Comparison of ENCODE assay signal across 25 mouse cellular contexts in genomic region chr8:72210222-72210621, GRCm38 (mm10). TPM values are rescaled to one million over a fixed set of nuclear protein-coding genes. Genes with fewer than 3 reads are reported as not detected.
DNase-seq lines count a peak whose midpoint lies in the region; ATAC-seq and TF ChIP-seq lines count a peak whose summit lies in the region.
"Had no signal": no experiment of that assay in that cellular context is flagged by ENCODE, and none has a peak within 500 bp of the region (broad histone marks: within the 10 kb centered on the region; RNA-seq: fewer than 3 reads in every experiment).

No protein-coding gene starts in this region.

- no peak overlapping the region for H3K4me3 ChIP-seq in heart, embryonic 12.5 days
- H3K4me3 ChIP-seq in kidney, embryonic 15.5 days (replicated peaks) = no peak overlapping the region
- no peak overlapping the region for H3K4me3 ChIP-seq in intestine, embryonic 15.5 days (replicated peaks)
- no peak overlapping the region for H3K4me3 ChIP-seq in stomach, postnatal 0 days (ENCODE audit: low read depth, low read length)
- H3K4me3 ChIP-seq: embryonic facial prominence, embryonic 10.5 days; forebrain, embryonic 10.5 days; heart, embryonic 13.5 days; hindbrain, embryonic 15.5 days had no signal

- TF ChIP-seq CTCF in stomach, postnatal 0 days (IDR thresholded peaks at IDR 0.05; ENCODE audit: low read depth) = no peak

- H3K4me2 ChIP-seq in heart, embryonic 12.5 days = no peak overlapping the region
- no peak overlapping the region for H3K4me2 ChIP-seq in kidney, embryonic 15.5 days
- no peak overlapping the region for H3K4me2 ChIP-seq in intestine, embryonic 15.5 days (replicated peaks)
- H3K4me2 ChIP-seq in stomach, postnatal 0 days (replicated peaks; ENCODE audit: low read depth) = no peak overlapping the region
- H3K4me2 ChIP-seq: heart, embryonic 13.5 days; hindbrain, embryonic 15.5 days had no signal

- no peak overlapping the region for H3K9ac ChIP-seq in heart, embryonic 12.5 days
- no peak overlapping the region for H3K9ac ChIP-seq in kidney, embryonic 15.5 days
- H3K9ac ChIP-seq in intestine, embryonic 15.5 days = no peak overlapping the region
- H3K9ac ChIP-seq in stomach, postnatal 0 days (ENCODE audit: low read length) = no peak overlapping the region
- H3K9ac ChIP-seq: heart, embryonic 13.5 days; hindbrain, embryonic 15.5 days had no signal

- H3K27me3 ChIP-seq in heart, embryonic 12.5 days (replicated peaks) = peaks cover 10% of the 10 kb centered on the region; the same call in 1 of the 2 replicates
- peaks cover 8% of the 10 kb centered on the region; the same call in 1 of the 2 replicates for H3K27me3 ChIP-seq in kidney, embryonic 15.5 days
- H3K27me3 ChIP-seq in intestine, embryonic 15.5 days (replicated peaks) = 0 out of 2 replicates have a peak, but pooled peaks cover 2% of the 10 kb centered on the region
- no peaks in the 10 kb centered on the region for H3K27me3 ChIP-seq in stomach, postnatal 0 days (ENCODE audit: control insufficient read depth, insufficient read depth, low read length)
- H3K27me3 ChIP-seq: hindbrain, embryonic 15.5 days had no signal

- H3K27ac ChIP-seq in heart, embryonic 12.5 days (ENCODE audit: poor library complexity, severe bottlenecking) = no peak overlapping the region
- no peak overlapping the region for H3K27ac ChIP-seq in kidney, embryonic 15.5 days
- H3K27ac ChIP-seq in intestine, embryonic 15.5 days = no peak overlapping the region
- no peak overlapping the region for H3K27ac ChIP-seq in stomach, postnatal 0 days (replicated peaks)
- H3K27ac ChIP-seq: embryonic facial prominence, embryonic 10.5 days; forebrain, embryonic 10.5 days; heart, embryonic 13.5 days; hindbrain, embryonic 15.5 days had no signal

- DNase-seq in heart, adult 11 months = peak; percentile 83
- peak; percentile 27 for DNase-seq in kidney, postnatal 14 days
- peak; percentile 71 for DNase-seq in stomach, postnatal 0 days (ENCODE audit: low spot score)
- DNase-seq: adrenal gland, adult 8-10 months; adrenal gland, postnatal 36 days; B cell, adult 2 months; cerebellum, adult 2 months; cerebellum, postnatal 10 days; gastrocnemius, postnatal 14 days; heart, postnatal 36 days had no signal

- H3K36me3 ChIP-seq in heart, embryonic 12.5 days = no peaks in the 10 kb centered on the region
- no peaks in the 10 kb centered on the region for H3K36me3 ChIP-seq in kidney, embryonic 15.5 days
- no peaks in the 10 kb centered on the region for H3K36me3 ChIP-seq in intestine, embryonic 15.5 days
- no peaks in the 10 kb centered on the region for H3K36me3 ChIP-seq in stomach, postnatal 0 days (ENCODE audit: control insufficient read depth, insufficient read depth, low read length)
- H3K36me3 ChIP-seq: embryonic facial prominence, embryonic 10.5 days; forebrain, embryonic 10.5 days; G1E; heart, embryonic 13.5 days; hindbrain, embryonic 15.5 days had no signal

- no peaks in the 10 kb centered on the region for H3K9me3 ChIP-seq in heart, embryonic 12.5 days (replicated peaks)
- no peaks in the 10 kb centered on the region for H3K9me3 ChIP-seq in kidney, embryonic 15.5 days (replicated peaks)
- H3K9me3 ChIP-seq in intestine, embryonic 15.5 days = no peaks in the 10 kb centered on the region
- H3K9me3 ChIP-seq in stomach, postnatal 0 days (ENCODE audit: control insufficient read depth, low read length) = no peaks in the 10 kb centered on the region
- H3K9me3 ChIP-seq: embryonic facial prominence, embryonic 10.5 days; G1E; heart, embryonic 13.5 days; hindbrain, embryonic 15.5 days had no signal

- no peak for ATAC-seq in heart, embryonic 12.5 days (ENCODE audit: insufficient number of reproducible peaks, low FRiP score)
- no peak for ATAC-seq in kidney, embryonic 15.5 days (replicated peaks; ENCODE audit: low FRiP score)
- ATAC-seq in intestine, embryonic 15.5 days = peak; percentile 79
- peak; percentile 58 for ATAC-seq in stomach, postnatal 0 days (ENCODE audit: low FRiP score, low TSS enrichment)
- no peak for ATAC-seq in frontal cortex, adult (ENCODE audit: low TSS enrichment)
- ATAC-seq: CD4-positive, CD25-positive, alpha-beta regulatory T cell, adult 4 months; forebrain, embryonic 16.5 days had no signal

- 71% methylated on average over 4 of the region's 4 CpGs for WGBS in heart, embryonic 12.5 days
- WGBS in kidney, embryonic 15.5 days = 75% methylated on average over 4 of the region's 4 CpGs
- 53% methylated on average over 4 of the region's 4 CpGs for WGBS in intestine, embryonic 15.5 days
- WGBS in stomach, postnatal 0 days = 67% methylated on average over 4 of the region's 4 CpGs

- TF ChIP-seq EP300 in stomach, postnatal 0 days (optimal IDR thresholded peaks at IDR 0.05) = no peak

- H3K4me1 ChIP-seq in heart, embryonic 12.5 days (replicated peaks) = no peaks in the 10 kb centered on the region
- no peaks in the 10 kb centered on the region for H3K4me1 ChIP-seq in kidney, embryonic 15.5 days
- H3K4me1 ChIP-seq in intestine, embryonic 15.5 days (replicated peaks) = no peaks in the 10 kb centered on the region
- no peaks in the 10 kb centered on the region for H3K4me1 ChIP-seq in stomach, postnatal 0 days (replicated peaks; ENCODE audit: control insufficient read depth, insufficient read depth)
- H3K4me1 ChIP-seq: embryonic facial prominence, embryonic 10.5 days; forebrain, embryonic 10.5 days; heart, embryonic 13.5 days; hindbrain, embryonic 15.5 days had no signal

RNA-seq across cellular contexts. Expression of gene Cib3, which starts 2.4 kb away (rescaled TPM):
- polyA plus RNA-seq in heart, embryonic 12.5 days (2016; fragmentation: Nextera tagmentation; extraction: Ambion mirVana) = not detected in 2 replicates
- not detected in 2 replicates for polyA plus RNA-seq in kidney, embryonic 15.5 days (2015; fragmentation: Nextera tagmentation; extraction: Ambion mirVana)
- polyA plus RNA-seq in intestine, embryonic 15.5 days (2015; fragmentation: Nextera tagmentation; extraction: Ambion mirVana) = not detected in 2 replicates
- 0.45 and 0.79 TPM in 2 replicates for polyA plus RNA-seq in stomach, postnatal 0 days (2015; fragmentation: Nextera tagmentation; extraction: Ambion mirVana)
- polyA plus RNA-seq: cerebellum, adult 2 months; embryonic facial prominence, embryonic 10.5 days; embryonic facial prominence, embryonic 14.5 days; forebrain, embryonic 10.5 days; forebrain, embryonic 16.5 days; G1E; heart, embryonic 13.5 days; heart, postnatal 0 days; hindbrain, embryonic 11.5 days; hindbrain, embryonic 15.5 days had no signal

RNA-seq across cellular contexts. Expression of gene Gm11034, which starts 3.2 kb away (rescaled TPM):
- not detected in 2 replicates for polyA plus RNA-seq in heart, embryonic 12.5 days (2016; fragmentation: Nextera tagmentation; extraction: Ambion mirVana)
- polyA plus RNA-seq in kidney, embryonic 15.5 days (2015; fragmentation: Nextera tagmentation; extraction: Ambion mirVana) = not detected in 2 replicates
- not detected in 2 replicates for polyA plus RNA-seq in intestine, embryonic 15.5 days (2015; fragmentation: Nextera tagmentation; extraction: Ambion mirVana)
- polyA plus RNA-seq in stomach, postnatal 0 days (2015; fragmentation: Nextera tagmentation; extraction: Ambion mirVana) = not detected in 2 replicates
- polyA plus RNA-seq: CD4-positive, CD25-positive, alpha-beta regulatory T cell, adult 4 months; cerebellum, adult 2 months; embryonic facial prominence, embryonic 10.5 days; embryonic facial prominence, embryonic 14.5 days; forebrain, embryonic 10.5 days; forebrain, embryonic 16.5 days; G1E; gonadal fat pad, adult 2 months; heart, embryonic 13.5 days; heart, postnatal 0 days; hindbrain, embryonic 11.5 days; hindbrain, embryonic 15.5 days had no signal

RNA-seq across cellular contexts. Expression of gene Fam32a, which starts 9.3 kb away (rescaled TPM):
- 43.9 and 44.7 TPM in 2 replicates for polyA plus RNA-seq in heart, embryonic 12.5 days (2016; fragmentation: Nextera tagmentation; extraction: Ambion mirVana)
- polyA plus RNA-seq in kidney, embryonic 15.5 days (2015; fragmentation: Nextera tagmentation; extraction: Ambion mirVana) = 73.0 and 74.0 TPM in 2 replicates
- 70.9 and 72.8 TPM in 2 replicates for polyA plus RNA-seq in intestine, embryonic 15.5 days (2015; fragmentation: Nextera tagmentation; extraction: Ambion mirVana)
- polyA plus RNA-seq in stomach, postnatal 0 days (2015; fragmentation: Nextera tagmentation; extraction: Ambion mirVana) = 53.8 and 57.4 TPM in 2 replicates

RNA-seq across cellular contexts. Expression of gene Hsh2d, which starts 20.8 kb away (rescaled TPM):
- 0.09 TPM in 1 of 2 replicates, not detected in the other for polyA plus RNA-seq in heart, embryonic 12.5 days (2016; fragmentation: Nextera tagmentation; extraction: Ambion mirVana)
- 0.08 TPM in 1 of 2 replicates, not detected in the other for polyA plus RNA-seq in kidney, embryonic 15.5 days (2015; fragmentation: Nextera tagmentation; extraction: Ambion mirVana)
- polyA plus RNA-seq in intestine, embryonic 15.5 days (2015; fragmentation: Nextera tagmentation; extraction: Ambion mirVana) = 1.5 and 2.0 TPM in 2 replicates
- 3.9 TPM in 2 replicates for polyA plus RNA-seq in stomach, postnatal 0 days (2015; fragmentation: Nextera tagmentation; extraction: Ambion mirVana)
- polyA plus RNA-seq: embryonic facial prominence, embryonic 10.5 days; forebrain, embryonic 16.5 days; hindbrain, embryonic 11.5 days; hindbrain, embryonic 15.5 days had no signal

RNA-seq across cellular contexts. Expression of gene Ap1m1, which starts 29.6 kb away (rescaled TPM):
- polyA plus RNA-seq in heart, embryonic 12.5 days (2016; fragmentation: Nextera tagmentation; extraction: Ambion mirVana) = 112 and 113 TPM in 2 replicates
- polyA plus RNA-seq in kidney, embryonic 15.5 days (2015; fragmentation: Nextera tagmentation; extraction: Ambion mirVana) = 123 and 138 TPM in 2 replicates
- 96.6 and 104 TPM in 2 replicates for polyA plus RNA-seq in intestine, embryonic 15.5 days (2015; fragmentation: Nextera tagmentation; extraction: Ambion mirVana)
- polyA plus RNA-seq in stomach, postnatal 0 days (2015; fragmentation: Nextera tagmentation; extraction: Ambion mirVana) = 38.2 and 42.0 TPM in 2 replicates

Comparison
In these comparisons a context has a peak if more than half of its experiments do, and no peak if none do; other contexts are left out.
1. DNase-seq: peak in every context shown above with its lines; median percentile 83 in heart, adult 11 months; 71 in stomach, postnatal 0 days; 27 in kidney, postnatal 14 days.
2. ATAC-seq: peak in intestine, embryonic 15.5 days (single experiment) and stomach, postnatal 0 days (single experiment); none in heart, embryonic 12.5 days (single experiment), kidney, embryonic 15.5 days (single experiment) and frontal cortex, adult (single experiment).